Comparison of ENCODE assay signal across 10 mouse cellular contexts in genomic region chr5:112548846-112549620, GRCm38 (mm10). TPM values are rescaled to one million over a fixed set of nuclear protein-coding genes. Genes with fewer than 3 reads are reported as not detected.
A peak's percentile ranks its signal among the peaks of the same experiment; 100 is the strongest.
DNase-seq lines count a peak whose midpoint lies in the region; ATAC-seq and TF ChIP-seq lines count a peak whose summit lies in the region.
"Had no signal": no experiment of that assay in that cellular context is flagged by ENCODE, and none has a peak within 500 bp of the region (broad histone marks: within the 10 kb centered on the region; RNA-seq: fewer than 3 reads in every experiment).

No protein-coding gene starts in this region.

- ATAC-seq in kidney, embryonic 14.5 days (ENCODE audit: low FRiP score, low TSS enrichment), result no peak
- ATAC-seq in lung, embryonic 15.5 days (ENCODE audit: borderline replicate concordance, extremely low read depth, low FRiP score, low TSS enrichment), result peak; percentile 41; the same call in 1 of the 2 replicates
- no peak for ATAC-seq in liver, postnatal 0 days

- H3K27ac ChIP-seq in kidney, embryonic 14.5 days (ENCODE audit: low read depth, low read length), result no peak overlapping the region
- H3K27ac ChIP-seq in lung, embryonic 15.5 days, result peak overlapping the region; percentile 27; the same call in 1 of the 2 replicates
- H3K27ac ChIP-seq in liver, postnatal 0 days (ENCODE audit: low read depth), result no peak overlapping the region
- H3K27ac ChIP-seq: liver, embryonic 15.5 days had no signal

- H3K9me3 ChIP-seq in kidney, embryonic 14.5 days (ENCODE audit: control insufficient read depth, low read length), result no peaks in the 10 kb centered on the region
- no peaks in the 10 kb centered on the region for H3K9me3 ChIP-seq in lung, embryonic 15.5 days
- no peaks in the 10 kb centered on the region for H3K9me3 ChIP-seq in liver, postnatal 0 days (ENCODE audit: low read length)
- H3K9me3 ChIP-seq: liver, embryonic 15.5 days had no signal

- H3K36me3 ChIP-seq in kidney, embryonic 14.5 days (ENCODE audit: control insufficient read depth, insufficient read depth, low read length), result no peaks in the 10 kb centered on the region
- H3K36me3 ChIP-seq in lung, embryonic 15.5 days, result no peaks in the 10 kb centered on the region
- no peaks in the 10 kb centered on the region for H3K36me3 ChIP-seq in liver, postnatal 0 days (replicated peaks; ENCODE audit: insufficient read depth, low read length)
- H3K36me3 ChIP-seq: G1E; liver, embryonic 15.5 days had no signal

- TF ChIP-seq EP300 in liver, postnatal 0 days (IDR thresholded peaks at IDR 0.05; ENCODE audit: low read depth), result no peak

- 78% methylated on average over 12 of the region's 12 CpGs for WGBS in kidney, embryonic 14.5 days
- WGBS in lung, embryonic 15.5 days, result 31% methylated on average over 12 of the region's 12 CpGs
- WGBS in liver, postnatal 0 days (ENCODE audit: insufficient replicate concordance), result 59% methylated on average over 12 of the region's 12 CpGs

- peaks cover 13% of the 10 kb centered on the region; the same call in 1 of the 2 replicates for H3K4me1 ChIP-seq in kidney, embryonic 14.5 days (ENCODE audit: control insufficient read depth, insufficient read depth, low read length)
- H3K4me1 ChIP-seq in lung, embryonic 15.5 days, result peaks cover 25% of the 10 kb centered on the region
- H3K4me1 ChIP-seq in liver, postnatal 0 days (ENCODE audit: insufficient read depth), result no peaks in the 10 kb centered on the region
- H3K4me1 ChIP-seq: liver, embryonic 15.5 days had no signal

- intact Hi-C loops in heart, postnatal 14 days (cut with DNase I), result loop anchor here (10.0 kb wide), 1 partner anchor 1116 kb away; no protein-coding TSS in a partner anchor

- no peak overlapping the region for H3K9ac ChIP-seq in kidney, embryonic 14.5 days (ENCODE audit: low read depth, low read length)
- H3K9ac ChIP-seq in lung, embryonic 15.5 days, result no peak overlapping the region
- no peak overlapping the region for H3K9ac ChIP-seq in liver, postnatal 0 days (replicated peaks)
- H3K9ac ChIP-seq: liver, embryonic 15.5 days had no signal

- H3K27me3 ChIP-seq in kidney, embryonic 14.5 days (ENCODE audit: control insufficient read depth, insufficient read depth, low read length), result no peaks in the 10 kb centered on the region
- H3K27me3 ChIP-seq in lung, embryonic 15.5 days, result no peaks in the 10 kb centered on the region
- no peaks in the 10 kb centered on the region for H3K27me3 ChIP-seq in liver, postnatal 0 days (ENCODE audit: insufficient read depth, low read length)
- H3K27me3 ChIP-seq: liver, embryonic 15.5 days had no signal

- no peak overlapping the region for H3K4me2 ChIP-seq in kidney, embryonic 14.5 days (replicated peaks; ENCODE audit: low read depth, low read length)
- H3K4me2 ChIP-seq in lung, embryonic 15.5 days, result no peak overlapping the region
- no peak overlapping the region for H3K4me2 ChIP-seq in liver, postnatal 0 days (ENCODE audit: low read depth, low read length)
- H3K4me2 ChIP-seq: liver, embryonic 15.5 days had no signal

- no peak overlapping the region for H3K4me3 ChIP-seq in kidney, embryonic 14.5 days (ENCODE audit: low read length)
- H3K4me3 ChIP-seq in lung, embryonic 15.5 days, result no peak overlapping the region
- no peak overlapping the region for H3K4me3 ChIP-seq in liver, postnatal 0 days (ENCODE audit: low read depth, low read length)
- H3K4me3 ChIP-seq: liver, embryonic 15.5 days had no signal

- peak; percentile 15 for DNase-seq in kidney, adult 18-20 months
- peak; percentile 87 for DNase-seq in cerebellum, adult 9-10 months
- peak; percentile 57 to 58 for DNase-seq in heart, postnatal 14 days
- DNase-seq in liver, postnatal 0 days, result no peak
- DNase-seq in frontal cortex, adult 2 months (ENCODE audit: extremely low spot score in 1 of 2, low spot score in 1 of 2), result no peak
- DNase-seq in spleen, postnatal 14 days (ENCODE audit: low spot score in 2 of 2), result no peak

- no peak for TF ChIP-seq CTCF in liver, postnatal 0 days (IDR thresholded peaks at IDR 0.05; ENCODE audit: low read depth)

RNA-seq across cellular contexts. Expression of gene Sez6l, which starts 28.0 kb away (rescaled TPM):
- 0.23 and 0.26 TPM in 2 replicates for polyA plus RNA-seq in kidney, embryonic 14.5 days (2014; fragmentation: Nextera tagmentation; extraction: Ambion mirVana)
- total RNA-seq in heart, postnatal 14 days (2021), result under 1 TPM; 0.36 to 0.41 TPM
- 0.21 and 0.37 TPM in 2 replicates for polyA plus RNA-seq in lung, embryonic 15.5 days (2015; fragmentation: Nextera tagmentation; extraction: Ambion mirVana)
- not detected in 2 replicates for polyA plus RNA-seq in liver, postnatal 0 days (2015; fragmentation: Nextera tagmentation; extraction: Ambion mirVana)
- polyA plus RNA-seq in frontal cortex, adult 2 months (2012; rRNA removed), result 82.2 and 82.5 TPM in 2 replicates
- polyA plus RNA-seq: G1E had no signal

Comparison
In these comparisons a context has a peak if more than half of its experiments do, and no peak if none do; other contexts are left out.
1. DNase-seq: peak in kidney, adult 18-20 months (single experiment), cerebellum, adult 9-10 months (single experiment) and heart, postnatal 14 days (2 of 2); none in liver, postnatal 0 days (single experiment), frontal cortex, adult 2 months (0 of 2) and spleen, postnatal 14 days (0 of 2).
2. RNA of gene Sez6l, which starts 28.0 kb away (polyA plus RNA-seq): 82.2 to 82.5 TPM in frontal cortex, adult 2 months; 0.21 to 0.37 TPM in lung, embryonic 15.5 days, 0.23 to 0.26 TPM in kidney, embryonic 14.5 days and not detected in liver, postnatal 0 days; every median in the first group is over 10 times any median in the second.